Mouse (Mus musculus) heart, adult 9 months (tissue): Measurements from ENCODE around the gene Gpam.
A peak's percentile ranks its signal among the peaks of the same experiment; 100 is the strongest.

Experiments used
- DNase-seq, 2 experiments: peaks; one replicate each; pipeline ENCODE4 v3.0.0; 2022; ENCODE audit warnings: low spot score in 2 of 2

Gene Gpam

DNA sequence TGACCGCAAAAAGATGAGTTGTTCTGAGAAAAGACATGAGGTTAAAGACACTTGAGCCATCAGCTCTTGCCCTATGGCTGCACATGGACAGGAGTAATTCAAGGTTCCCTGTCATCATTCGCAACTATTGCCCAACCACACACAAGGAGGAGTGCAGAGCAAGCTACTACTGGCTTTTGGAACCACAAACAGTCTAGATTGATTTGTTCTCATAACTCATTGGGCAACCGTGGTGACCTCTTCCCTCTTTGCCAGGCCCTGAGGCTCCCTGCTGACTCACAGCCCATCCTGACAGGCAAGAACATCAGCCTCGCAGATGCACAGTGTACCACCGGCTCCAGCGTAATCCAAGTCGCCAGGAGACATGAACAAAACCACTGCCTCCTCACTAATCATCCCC is 12.3 kb upstream of the Gpam start:
- no peak for DNase-seq

DNA sequence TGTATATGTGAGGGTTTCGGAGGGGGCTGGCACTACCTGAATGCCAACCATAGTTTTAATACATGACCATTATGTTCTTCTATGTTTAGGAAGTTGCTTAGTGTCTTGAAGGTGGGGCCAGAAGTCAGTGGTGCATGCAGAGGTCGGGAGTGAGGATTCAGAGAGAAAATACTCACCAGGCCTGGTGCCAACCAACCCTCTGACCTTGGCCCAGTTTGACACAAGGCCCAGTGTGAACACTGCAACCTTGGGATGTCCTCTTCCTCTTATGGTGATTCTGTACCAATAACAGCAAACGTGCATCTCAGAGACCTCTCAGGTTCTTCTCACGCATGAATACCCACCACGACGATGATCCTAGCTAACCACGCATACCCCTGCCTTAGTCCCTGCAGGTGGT is 11.5 kb upstream of the Gpam start:
- DNase-seq, result no peak

DNA sequence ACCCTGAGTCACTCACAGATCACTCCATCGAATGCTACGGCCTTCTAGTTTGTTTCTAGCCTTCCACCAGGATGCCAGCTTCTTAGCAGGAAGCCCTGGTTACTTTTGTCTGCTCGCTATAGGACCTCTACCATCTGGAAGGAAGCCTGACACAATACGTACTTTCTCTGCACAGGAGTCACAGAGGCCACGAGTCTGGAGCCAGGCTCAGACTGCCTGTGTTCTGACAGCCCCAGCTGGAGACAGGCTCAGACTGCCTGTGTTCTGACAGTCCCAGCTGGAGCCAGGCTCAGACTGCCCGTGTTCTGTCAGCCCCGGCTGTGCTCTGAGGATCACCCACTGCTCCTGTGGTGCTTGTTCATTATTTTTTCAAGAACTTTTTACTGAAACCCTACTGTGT is 10.8 kb upstream of the Gpam start:
- DNase-seq, result peak; percentile 30 to 46

DNA sequence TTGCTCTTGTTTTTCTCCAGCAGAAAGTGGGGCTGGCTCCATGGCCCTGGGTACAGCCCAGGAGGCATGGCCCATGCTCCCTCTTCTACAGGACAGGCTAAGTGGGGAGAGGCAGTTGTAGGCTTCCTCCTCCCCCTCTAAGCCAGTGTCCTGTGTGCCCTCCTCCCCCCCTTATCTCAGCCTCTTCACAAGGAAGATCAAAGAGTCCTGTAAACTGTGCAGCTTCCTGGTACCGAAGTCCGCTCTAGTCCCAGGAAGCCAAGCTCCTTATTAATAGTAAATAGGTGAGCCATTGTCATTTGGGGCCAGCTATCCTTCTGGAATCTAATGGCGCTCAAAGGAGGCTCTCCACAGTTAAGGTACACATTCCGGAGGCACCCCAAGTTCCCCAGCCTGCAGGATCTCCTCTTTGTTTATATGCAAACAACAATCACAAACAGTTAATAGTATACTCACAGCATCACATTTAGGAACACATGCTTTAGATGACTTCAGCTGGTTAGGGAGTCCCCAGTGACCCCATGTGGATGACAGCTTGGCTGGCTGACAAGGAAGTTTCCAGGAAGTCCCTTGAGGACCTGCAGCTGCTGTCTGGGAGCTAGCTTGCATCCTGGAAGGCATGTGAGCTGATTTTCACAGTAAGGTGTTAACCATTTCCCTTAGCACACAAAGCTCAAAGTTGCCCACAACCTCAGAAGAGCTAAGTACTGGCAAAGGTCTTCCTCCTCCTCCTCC is 9.8 kb upstream of the Gpam start:
- peak; percentile 65 to 76 for DNase-seq

DNA sequence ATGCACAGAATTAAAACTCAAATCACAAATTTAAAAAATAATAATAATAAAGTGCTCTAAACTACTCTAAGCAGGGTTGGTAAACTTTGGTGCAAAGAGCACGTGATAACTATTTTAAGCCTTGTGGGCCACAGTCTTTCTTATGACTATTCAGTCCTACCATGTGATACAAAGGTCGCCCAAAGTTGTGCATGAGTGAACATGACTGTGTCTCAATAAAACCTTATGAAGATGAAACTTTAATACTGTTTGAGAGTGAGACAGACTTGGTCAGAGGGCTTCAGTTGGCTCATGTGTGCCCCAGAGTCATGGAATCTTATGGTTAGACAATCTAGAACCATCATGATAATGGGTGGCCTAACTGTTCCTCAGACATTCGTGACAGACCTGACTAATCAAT is 8.9 kb upstream of the Gpam start:
- DNase-seq, result no peak

DNA sequence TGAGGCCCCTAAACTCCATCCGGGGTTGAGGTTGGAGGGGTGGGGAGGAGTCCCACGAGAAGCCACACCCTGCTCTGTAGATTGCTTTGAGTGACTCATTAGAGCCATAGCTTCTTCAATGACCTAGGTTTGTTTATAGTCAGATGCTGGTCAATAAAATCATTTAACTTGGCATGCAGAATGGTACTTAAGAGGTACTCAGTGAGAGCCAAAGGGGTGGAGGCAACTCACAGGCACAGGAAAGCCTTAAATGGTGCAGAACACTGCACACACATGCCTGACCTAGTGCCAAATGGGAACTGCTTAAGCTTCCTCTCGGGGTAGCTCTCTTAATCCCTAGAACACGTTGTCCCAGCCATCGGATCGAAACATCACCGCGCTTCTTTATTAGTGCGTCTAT is 7.5 kb upstream of the Gpam start:
- no peak for DNase-seq

DNA sequence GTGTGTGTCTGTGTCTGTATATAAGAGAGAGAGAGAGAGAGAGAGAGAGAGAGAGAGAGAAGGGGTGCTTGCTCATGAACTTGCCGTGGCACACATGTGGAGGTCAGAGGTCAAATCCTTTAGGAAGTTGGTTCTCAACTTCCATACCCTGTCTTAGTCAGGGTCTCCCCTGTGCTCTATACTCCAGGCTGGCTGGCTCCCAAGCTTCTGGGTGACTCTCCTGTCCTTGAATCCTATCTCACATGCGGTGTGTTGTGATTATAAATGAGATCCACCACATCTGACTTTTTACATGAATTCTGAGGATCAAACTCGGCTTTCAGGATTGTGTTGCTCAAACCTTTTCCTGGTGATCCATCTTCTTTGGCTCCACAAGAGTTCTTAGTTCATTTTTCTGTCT is 5.4 kb upstream of the Gpam start:
- DNase-seq, result no peak

DNA sequence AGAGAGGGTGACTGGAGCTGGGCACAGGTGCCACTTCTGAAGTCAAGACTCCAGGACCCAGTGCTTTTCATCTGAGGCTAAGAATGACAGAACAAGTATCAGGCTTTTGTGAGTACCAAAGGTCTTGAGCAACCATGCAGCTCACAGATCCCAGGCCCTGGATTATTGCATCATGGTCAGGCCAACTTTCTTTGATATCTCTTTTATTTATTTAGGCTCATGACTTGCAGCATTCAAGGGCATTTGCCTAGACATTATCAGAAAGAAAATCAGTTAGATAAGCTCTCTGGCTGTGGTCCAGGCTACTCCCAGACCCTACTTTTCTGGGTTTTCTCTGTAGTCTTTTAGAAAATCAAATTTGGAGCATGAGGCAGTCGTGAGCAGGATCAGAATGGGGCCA is 4.7 kb upstream of the Gpam start:
- DNase-seq, result no peak

DNA sequence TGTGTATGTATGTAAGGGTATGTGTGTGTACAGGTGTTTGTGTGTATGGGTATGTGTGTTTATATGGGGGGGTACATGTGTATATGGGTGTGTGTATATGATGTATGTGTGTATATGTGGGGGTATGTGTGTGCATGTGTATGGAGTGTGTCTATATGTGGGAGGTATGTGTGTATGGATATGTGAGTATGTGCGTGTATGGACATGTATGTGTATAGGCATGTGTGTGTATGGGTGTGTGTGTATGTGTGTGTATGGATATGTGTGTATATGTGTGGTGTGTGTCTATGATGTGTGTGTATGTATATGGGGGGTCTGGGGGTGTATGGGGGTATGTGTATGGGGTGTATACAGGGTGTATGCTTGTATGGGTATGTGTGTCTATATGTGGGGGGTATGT is 1.4 kb upstream of the Gpam start:
- DNase-seq, result no peak

DNA sequence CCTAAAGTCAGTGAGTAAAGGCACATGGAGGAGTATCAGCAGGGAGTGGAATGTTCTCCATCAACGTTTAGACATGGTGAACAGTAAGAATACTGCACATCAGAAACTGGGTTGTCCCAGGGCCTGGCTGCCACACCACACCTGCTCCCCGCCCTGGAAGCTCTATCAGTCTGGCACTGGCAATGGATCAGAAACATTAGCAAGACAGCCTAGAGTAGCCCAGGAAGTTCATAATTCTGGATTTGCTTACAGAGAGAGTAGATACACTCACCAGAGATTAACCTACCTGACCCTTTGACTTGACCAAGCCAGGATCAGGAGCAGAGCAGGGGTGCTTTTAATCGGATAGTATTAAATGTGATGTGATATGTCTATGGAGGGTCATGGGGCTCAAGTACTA is 1.6 kb downstream of the Gpam start:
- DNase-seq, result no peak

DNA sequence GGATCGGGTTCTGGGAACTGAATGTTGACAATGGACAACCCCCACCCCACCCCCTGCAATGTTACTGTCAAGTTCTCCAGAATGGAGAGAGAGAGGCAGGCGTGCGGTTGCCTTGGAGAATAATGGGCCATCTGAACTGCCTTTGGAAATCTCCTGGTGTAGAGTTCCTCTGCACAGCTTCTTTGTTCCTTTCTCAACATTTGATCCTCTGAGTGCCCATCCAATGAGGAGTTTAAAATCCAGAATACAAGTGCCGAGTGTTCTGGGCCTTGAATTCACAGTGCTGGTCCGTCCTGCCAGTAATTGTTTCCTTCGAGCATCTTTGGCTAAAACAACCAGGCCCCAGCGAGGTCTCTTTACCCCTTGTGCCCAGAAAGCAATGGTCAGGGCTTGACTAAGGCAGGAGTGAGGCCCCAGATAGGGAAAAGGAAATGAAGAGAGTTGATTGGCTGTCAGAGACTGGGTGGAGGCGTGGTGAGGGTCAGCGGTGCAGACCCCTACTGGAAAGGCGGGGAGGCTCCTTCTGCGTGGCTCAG is 4.0 kb downstream of the Gpam start:
- no peak for DNase-seq

DNA sequence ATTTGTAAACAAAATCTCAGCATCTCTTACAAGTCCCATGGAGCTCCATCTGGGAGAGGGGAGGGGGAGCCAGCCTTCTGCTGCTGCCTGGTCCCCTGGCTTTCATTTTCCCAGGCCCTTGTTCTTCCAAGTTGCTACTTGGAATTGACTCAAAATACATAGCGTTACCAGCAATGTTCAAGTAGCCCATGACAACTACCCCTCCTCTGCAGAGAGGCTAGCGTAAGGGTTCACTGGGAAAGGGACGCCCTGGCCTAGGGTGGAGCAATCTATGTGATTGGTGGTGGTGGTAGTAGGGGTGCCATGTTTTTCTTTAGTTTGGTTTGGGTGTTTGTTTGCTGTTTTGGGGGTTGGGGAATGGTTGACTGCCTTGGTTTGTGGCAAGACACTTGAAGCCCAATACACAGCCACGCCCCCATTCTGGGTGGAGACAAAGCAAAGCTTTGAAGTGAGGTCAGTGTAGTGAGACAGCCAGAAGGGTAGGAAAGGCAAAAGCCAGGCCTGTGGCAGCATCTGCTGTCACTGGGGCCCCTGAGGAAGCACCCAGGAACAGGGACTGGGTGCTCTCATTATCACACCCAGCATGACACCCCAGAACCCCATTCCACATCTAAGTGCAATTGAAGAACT is 4.6 kb downstream of the Gpam start:
- DNase-seq, result no peak

DNA sequence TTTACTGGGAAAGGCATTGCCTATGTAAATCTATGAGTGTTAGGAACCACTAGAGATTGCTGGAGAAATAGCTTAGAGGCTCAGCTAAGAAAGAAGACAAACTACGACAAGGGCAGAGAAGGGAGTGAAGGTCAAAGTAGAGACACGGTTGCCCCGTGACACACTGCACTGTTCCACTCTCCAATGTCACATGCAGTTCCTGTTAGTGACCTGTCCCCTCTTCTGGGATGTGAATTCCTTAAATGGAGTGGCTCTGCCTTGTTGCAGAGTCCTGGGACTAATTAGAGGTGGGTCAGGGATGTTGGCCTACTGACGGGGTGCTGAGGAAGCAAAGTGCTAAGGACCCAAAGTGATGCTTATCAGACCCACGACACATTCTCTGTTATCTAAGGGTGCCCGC is 5.2 kb downstream of the Gpam start:
- DNase-seq, result no peak

DNA sequence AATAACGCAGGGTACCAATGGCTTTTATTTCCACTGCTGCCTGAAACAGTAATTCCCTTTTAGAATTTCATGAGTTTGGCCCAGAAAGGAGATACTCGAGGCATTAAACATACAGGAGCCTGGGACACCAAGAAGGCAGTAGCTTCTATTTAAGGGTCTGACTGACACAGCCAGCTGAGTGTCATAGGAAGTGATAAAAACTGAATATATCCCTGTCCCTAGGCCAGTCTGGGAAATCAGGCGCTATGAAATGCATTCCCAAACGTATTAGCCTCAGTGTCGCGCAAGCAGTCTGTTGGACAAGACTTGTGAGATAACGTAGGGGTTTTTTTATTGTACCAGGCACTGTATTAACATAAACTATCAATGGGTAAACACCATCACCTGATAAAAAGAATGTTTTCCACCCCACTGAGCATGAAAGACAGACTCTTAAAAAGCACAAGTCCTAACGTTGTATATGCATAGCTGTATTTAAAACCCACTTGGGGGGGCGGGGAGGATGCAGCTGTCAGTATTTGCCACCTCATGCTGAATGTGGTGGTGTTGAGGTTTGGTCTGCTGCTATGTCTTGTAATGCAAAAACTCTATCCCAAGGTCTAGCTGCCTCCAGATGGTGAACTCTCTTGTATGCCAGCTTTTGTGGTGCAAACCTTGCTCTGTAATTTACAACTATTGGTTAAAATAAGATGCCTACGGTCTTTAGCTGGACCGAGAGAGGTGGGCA is 6.4 kb downstream of the Gpam start:
- no peak for DNase-seq

DNA sequence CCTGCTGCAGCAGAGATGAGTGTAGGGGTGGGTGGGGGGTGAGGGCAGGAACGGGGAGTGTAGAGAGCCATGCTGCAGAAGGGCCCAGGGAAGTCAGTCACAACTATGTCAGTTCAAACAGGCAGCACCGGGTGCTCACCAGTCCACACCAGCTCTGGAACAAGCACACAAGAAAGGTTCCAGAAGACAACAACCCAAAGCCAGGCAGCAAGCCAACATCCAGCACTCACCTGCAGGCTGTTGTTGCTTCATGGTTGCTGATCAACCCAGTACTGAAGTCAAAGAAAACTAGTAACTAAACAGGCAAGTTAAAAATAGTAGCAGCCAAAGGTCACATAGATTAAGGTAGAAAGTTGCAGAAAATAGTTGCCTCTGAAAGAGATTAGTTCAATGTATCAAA is 7.5 kb downstream of the Gpam start:
- DNase-seq, result no peak

DNA sequence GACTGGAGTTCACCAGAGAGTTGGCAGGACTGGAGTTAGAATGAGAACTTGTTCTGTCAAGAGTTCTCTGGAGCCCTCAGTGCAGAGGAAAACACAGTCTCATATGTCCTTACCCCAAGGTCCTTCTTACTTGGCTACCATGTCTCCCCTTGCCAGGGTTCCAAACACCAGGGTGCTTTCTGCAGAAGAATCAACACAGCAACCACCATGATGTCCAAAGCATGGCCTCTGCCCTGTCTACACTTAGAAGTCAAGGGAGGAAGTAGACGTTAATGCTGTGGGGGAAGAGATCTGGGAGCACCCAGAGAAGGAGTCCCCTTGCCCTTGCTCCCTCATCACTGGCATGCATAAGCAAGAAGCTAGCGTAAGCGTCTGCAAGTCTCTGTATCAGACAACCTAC is 9.0 kb downstream of the Gpam start:
- no peak for DNase-seq

DNA sequence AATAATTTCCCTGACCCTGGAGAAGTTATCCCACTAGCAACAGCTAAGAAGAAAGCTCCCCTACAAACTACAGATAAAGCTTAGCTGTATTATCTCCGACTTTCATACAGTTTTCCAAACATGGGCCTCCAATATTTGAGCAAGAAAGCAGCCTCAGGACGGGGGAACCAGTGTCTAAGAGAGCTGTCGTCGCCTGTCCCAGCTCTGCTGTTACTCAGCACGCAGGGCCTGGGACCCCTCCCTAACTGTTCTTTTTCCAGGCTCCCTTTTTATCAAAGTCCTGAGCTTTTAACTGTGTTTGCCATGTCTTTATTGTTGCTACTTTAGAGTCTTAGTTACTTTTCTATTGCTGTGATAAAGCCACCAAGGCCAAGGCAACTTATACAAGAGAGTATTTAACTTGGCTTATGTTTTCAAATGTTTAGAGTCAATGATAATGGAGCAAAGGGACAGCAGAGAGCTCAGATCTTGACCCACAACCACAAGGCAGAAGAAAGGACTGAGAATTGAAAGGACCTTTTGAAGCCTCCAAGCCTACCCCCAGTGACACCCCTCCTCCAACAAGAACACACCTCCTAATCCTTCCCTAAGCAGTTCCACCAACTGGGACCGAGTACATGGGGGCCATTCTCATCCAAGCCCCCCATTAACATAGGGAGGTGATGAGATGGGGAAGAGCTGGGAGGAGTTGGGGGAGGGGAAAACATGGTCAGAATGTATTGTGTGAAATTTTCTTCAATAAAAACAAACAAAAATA is 9.8 kb downstream of the Gpam start:
- DNase-seq, result no peak

DNA sequence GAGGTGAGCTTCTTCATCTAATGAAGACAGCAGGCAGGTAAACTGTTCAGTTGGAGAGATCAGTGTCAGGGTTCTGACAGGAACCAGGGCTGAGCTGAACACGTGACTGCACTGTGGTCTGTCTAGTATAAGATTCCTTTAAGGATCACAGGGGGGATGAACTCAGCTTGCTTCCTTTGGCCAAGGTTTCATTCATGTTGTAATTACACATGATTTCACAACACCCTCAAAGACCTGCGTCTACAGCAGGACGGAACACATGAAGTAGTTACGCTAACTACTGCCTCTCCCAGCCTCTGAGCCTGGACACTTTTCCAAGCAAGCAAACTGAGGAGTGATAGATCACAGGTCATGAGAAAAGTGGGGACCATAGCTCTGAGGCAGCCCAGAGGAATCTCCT is 11.5 kb downstream of the Gpam start:
- DNase-seq, result no peak

DNA sequence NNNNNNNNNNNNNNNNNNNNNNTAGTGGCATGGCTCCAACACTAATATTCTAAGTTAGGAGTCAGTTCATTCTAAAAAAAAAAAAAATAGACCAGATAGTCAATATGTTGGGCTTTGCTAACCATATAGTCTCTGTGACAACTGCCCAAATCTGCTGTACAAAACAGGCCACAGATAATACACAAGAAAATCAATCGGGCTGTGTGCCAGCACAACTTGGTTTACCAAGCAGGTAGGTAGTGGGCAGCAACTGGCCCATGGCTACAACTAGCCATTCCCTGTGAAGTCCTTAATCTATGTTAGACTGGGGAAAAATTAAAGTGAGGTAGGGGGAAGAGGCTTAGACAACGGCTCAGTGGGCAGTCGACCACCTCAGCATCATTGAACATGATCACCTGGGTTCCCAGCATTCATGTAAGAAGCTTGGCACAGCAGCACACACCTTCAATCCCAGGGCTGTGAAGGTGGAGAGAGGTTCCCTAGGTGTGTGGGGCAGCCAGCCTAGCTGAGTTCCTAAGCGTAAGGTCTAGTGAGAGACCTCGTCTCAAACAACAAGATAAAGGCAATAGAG is 12.1 kb downstream of the Gpam start:
- no peak for DNase-seq

DNA sequence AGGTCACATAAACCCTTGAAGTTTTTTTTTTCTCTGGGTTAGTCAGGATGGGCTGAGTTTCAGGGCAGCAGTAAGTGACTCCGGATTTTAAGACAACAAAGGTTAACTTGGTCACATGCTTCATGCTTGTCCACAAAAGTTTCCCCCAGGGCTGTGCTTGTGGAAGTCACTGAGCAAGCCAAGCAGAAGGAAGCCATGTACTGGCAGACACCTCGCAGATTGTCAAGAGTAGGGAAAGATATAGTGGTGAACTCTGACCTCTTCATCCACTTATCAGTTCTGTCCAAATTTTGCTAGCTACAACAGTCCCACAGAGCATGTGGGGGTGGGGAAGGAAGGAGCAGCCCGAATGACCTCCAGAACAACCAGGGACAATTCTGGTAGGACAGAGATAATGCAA is 19.1 kb downstream of the Gpam start:
- DNase-seq, result no peak

DNA sequence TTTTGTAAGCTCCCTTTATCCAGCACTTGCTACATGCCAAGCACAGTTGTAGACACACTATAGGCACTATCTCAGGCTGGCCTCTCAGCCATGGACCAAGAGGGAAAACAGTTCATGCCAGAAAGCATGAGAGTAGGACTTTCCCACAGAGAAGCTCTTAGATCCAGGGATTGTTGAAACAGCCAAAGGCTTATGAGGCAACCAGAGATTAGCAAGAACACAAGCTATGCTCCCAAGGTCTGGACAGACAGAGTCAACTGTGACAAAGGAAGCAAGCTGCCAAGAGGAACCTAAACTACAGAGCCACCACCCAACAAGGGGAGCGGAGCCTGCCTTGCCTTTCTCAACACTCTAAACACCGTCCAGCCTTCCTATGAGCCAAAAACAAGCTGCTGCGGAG is 21.1 kb downstream of the Gpam start:
- peak; percentile 55 to 69 for DNase-seq
